Mouse (Mus musculus): ENCODE data around the gene Triobp. TPM values are rescaled to one million over a fixed set of nuclear protein-coding genes. Genes with fewer than 3 reads are reported as not detected.
"Not testable (repeated sequence)": the region's sequence is repeated elsewhere in the genome, so short reads cannot be mapped to it uniquely, and the experiment has no call there.

Gene Triobp
- polyA plus RNA-seq, 1 experiment from 2014 or later = 40.0 TPM

DNA sequence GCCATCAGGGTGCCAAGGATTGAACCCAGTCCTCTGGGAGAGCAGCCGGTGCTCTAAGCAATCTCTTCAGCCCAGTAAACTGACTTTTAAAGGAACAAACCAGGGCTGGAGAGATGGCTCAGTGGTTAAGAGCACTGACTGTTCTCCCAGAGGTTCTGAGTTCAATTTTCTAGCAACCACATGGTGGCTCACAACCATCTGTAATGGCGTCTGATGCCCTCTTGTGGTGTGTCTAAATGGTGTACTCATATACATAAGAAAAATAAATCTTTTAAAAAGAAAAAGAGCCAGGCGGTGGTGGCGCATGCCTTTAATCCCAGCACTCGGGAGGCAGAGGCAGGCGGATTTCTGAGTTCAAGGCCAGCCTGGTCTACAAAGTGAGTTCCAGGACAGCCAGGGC is 60.3 kb downstream of the Triobp start:
- H3K36me3 ChIP-seq = peaks cover 40% of the 10 kb centered on the region
- H3K4me1 ChIP-seq; H3K9me3 ChIP-seq; H3K4me2 ChIP-seq (replicated peaks); ATAC-seq (ENCODE audit: low FRiP score, low read depth); H3K27me3 ChIP-seq; H3K4me3 ChIP-seq; H3K27ac ChIP-seq (replicated peaks); H3K9ac ChIP-seq (replicated peaks): not testable (repeated sequence)
- 92% methylated on average over 6 of the region's 6 CpGs for WGBS

GRCm38 (mm10) chr15:79009734-79010133 is 62.2 kb downstream of the Triobp start:
- WGBS = 81% methylated on average over 5 of the region's 5 CpGs
- H3K4me3 ChIP-seq = no peak overlapping the region
- no peak for ATAC-seq (ENCODE audit: low FRiP score, low read depth)

GRCm38 (mm10) chr15:79011550-79011949 is 64.0 kb downstream of the Triobp start:
- H3K4me1 ChIP-seq = peaks cover 3% of the 10 kb centered on the region; the same call in 1 of the 2 replicates
- ATAC-seq (ENCODE audit: low FRiP score, low read depth) = no peak
- H3K9me3 ChIP-seq = no peaks in the 10 kb centered on the region
- H3K4me3 ChIP-seq = no peak overlapping the region
- no peaks in the 10 kb centered on the region for H3K27me3 ChIP-seq
- H3K4me2 ChIP-seq (replicated peaks) = no peak overlapping the region
- 0 out of 2 replicates have a peak, but pooled peaks cover 5% of the 10 kb centered on the region for H3K36me3 ChIP-seq
- 64% methylated on average over 10 of the region's 10 CpGs for WGBS
- 0 out of 2 replicates have a peak overlapping the region, but pooled peaks have one; percentile 20 for H3K27ac ChIP-seq (replicated peaks)
- H3K9ac ChIP-seq (replicated peaks) = no peak overlapping the region

More at GRCm38 (mm10) chr15:79009734-79010133, 62.2 kb downstream of the Triobp start:
- Histone ChIP-seq H3K4me1 (peaks cover 3% of the 10 kb centered on the region; the same call in 1 of the 2 replicates), H3K9ac (replicated peaks) (no peak overlapping the region), H3K36me3 (peaks cover 22% of the 10 kb centered on the region), H3K4me2 (replicated peaks) (no peak overlapping the region), H3K27ac (replicated peaks) (0 out of 2 replicates have a peak overlapping the region, but pooled peaks have one; percentile 4), H3K9me3 (no peaks in the 10 kb centered on the region), H3K27me3 (no peaks in the 10 kb centered on the region)

DNA sequence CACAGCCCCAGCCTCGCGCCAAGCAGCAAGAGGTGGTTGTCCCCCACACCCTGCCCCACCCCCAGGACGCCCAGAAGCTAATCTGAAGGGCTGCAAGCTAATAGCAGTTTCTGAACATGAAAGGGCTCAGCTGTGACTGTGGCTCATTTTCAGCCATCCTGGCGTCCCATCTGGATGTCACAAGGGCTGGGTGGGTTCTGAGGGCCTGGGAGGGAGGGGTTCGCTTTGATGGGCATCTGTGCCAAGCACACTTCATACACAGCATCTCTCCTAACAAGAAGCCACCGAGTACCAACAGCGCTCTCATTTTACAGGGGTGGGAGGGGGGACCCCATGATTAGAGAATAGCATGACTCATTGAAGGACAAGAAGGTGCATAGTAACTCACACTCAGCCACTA is 65.9 kb downstream of the Triobp start:
- H3K9ac ChIP-seq (replicated peaks) = no peak overlapping the region
- H3K36me3 ChIP-seq = no peaks in the 10 kb centered on the region
- no peaks in the 10 kb centered on the region for H3K27me3 ChIP-seq
- 65% methylated on average over 7 of the region's 7 CpGs for WGBS
- no peak overlapping the region for H3K4me3 ChIP-seq
- H3K4me2 ChIP-seq (replicated peaks) = no peak overlapping the region
- ATAC-seq (ENCODE audit: low FRiP score, low read depth) = no peak
- no peak overlapping the region for H3K27ac ChIP-seq (replicated peaks)
- H3K4me1 ChIP-seq = peaks cover 3% of the 10 kb centered on the region; the same call in 1 of the 2 replicates
- no peaks in the 10 kb centered on the region for H3K9me3 ChIP-seq

- 0 out of 2 replicates have a peak, but pooled peaks cover 4% of the 10 kb centered on the region for H3K27me3 ChIP-seq
- no peak overlapping the region for H3K27ac ChIP-seq (replicated peaks)
- H3K9ac ChIP-seq (replicated peaks) = no peak overlapping the region
- H3K9me3 ChIP-seq = no peaks in the 10 kb centered on the region
- no peak for ATAC-seq (ENCODE audit: low FRiP score, low read depth)
- H3K4me1 ChIP-seq = no peaks in the 10 kb centered on the region
- H3K36me3 ChIP-seq = no peaks in the 10 kb centered on the region
- 47% methylated on average over 4 of the region's 4 CpGs for WGBS
- H3K4me3 ChIP-seq = no peak overlapping the region
- H3K4me2 ChIP-seq (replicated peaks) = no peak overlapping the region
Observed at GRCm38 (mm10) chr15:79018191-79018590, 70.7 kb downstream of the Triobp start.

GRCm38 (mm10) chr15:79018886-79019285 is 71.4 kb downstream of the Triobp start:
- Histone ChIP-seq H3K4me2 (replicated peaks) (no peak overlapping the region), H3K4me3 (no peak overlapping the region), H3K27ac (replicated peaks) (no peak overlapping the region), H3K36me3 (no peaks in the 10 kb centered on the region), H3K9ac (replicated peaks) (no peak overlapping the region), H3K4me1 (no peaks in the 10 kb centered on the region), H3K27me3 (0 out of 2 replicates have a peak, but pooled peaks cover 9% of the 10 kb centered on the region), H3K9me3 (no peaks in the 10 kb centered on the region)
- no peak for ATAC-seq (ENCODE audit: low FRiP score, low read depth)
- 57% methylated on average over 3 of the region's 3 CpGs for WGBS

- no peaks in the 10 kb centered on the region for H3K9me3 ChIP-seq
- ATAC-seq (ENCODE audit: low FRiP score, low read depth) = no peak
- 73% methylated on average over 10 of the region's 10 CpGs for WGBS
- 0 out of 2 replicates have a peak overlapping the region, but pooled peaks have one; percentile 4 for H3K9ac ChIP-seq (replicated peaks)
- H3K4me2 ChIP-seq (replicated peaks) = no peak overlapping the region
- no peak overlapping the region for H3K4me3 ChIP-seq
- H3K4me1 ChIP-seq = peaks cover 18% of the 10 kb centered on the region
- peaks cover 25% of the 10 kb centered on the region; the same call in 1 of the 2 replicates for H3K27me3 ChIP-seq
- H3K27ac ChIP-seq (replicated peaks) = no peak overlapping the region
- no peaks in the 10 kb centered on the region for H3K36me3 ChIP-seq
Observed at GRCm38 (mm10) chr15:79022671-79023230, 75.2 kb downstream of the Triobp start.

GRCm38 (mm10) chr15:79023366-79023765 is 75.8 kb downstream of the Triobp start:
- H3K36me3 ChIP-seq = no peaks in the 10 kb centered on the region
- peaks cover 25% of the 10 kb centered on the region; the same call in 1 of the 2 replicates for H3K27me3 ChIP-seq
- no peak overlapping the region for H3K4me3 ChIP-seq
- ATAC-seq (ENCODE audit: low FRiP score, low read depth) = no peak
- no peaks in the 10 kb centered on the region for H3K9me3 ChIP-seq
- H3K4me1 ChIP-seq = peaks cover 22% of the 10 kb centered on the region
- H3K9ac ChIP-seq (replicated peaks) = 0 out of 2 replicates have a peak overlapping the region, but pooled peaks have one; percentile 4
- no peak overlapping the region for H3K4me2 ChIP-seq (replicated peaks)
- WGBS = 56% methylated on average over 1 of the region's 1 CpGs
- H3K27ac ChIP-seq (replicated peaks) = no peak overlapping the region

DNA sequence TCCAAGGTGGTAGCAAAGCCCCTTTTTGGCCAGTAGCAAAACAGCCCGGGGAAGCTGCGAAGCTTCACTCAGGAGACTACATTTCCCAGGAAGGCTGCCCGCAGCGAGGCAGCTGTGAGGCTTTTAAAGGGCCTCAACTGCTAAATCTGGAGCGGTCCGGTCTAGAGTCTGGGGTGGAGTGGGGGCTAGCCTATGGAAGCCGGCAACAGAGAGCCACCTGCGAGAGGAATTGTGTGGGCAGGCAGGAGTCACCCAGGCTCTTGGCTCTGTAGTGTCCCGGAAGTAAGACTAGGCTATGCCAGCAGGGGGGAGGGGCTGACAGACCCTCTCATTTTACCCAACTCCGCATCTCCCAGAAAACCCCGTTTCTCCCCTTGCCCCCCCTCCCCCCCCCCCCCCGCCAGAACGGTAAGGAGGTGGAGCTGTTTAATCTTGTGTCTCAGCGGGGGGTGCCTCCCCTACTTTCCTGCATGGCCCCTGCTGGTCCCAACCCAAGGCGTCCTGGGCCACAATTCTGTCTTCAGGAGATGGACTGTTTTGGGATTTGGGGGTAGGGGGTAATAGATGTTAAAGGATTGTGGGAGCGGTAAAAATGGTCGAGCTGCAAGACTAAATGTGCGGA is 78.3 kb downstream of the Triobp start:
- Histone ChIP-seq H3K4me2 (replicated peaks) (peak overlapping the region; percentile 37), H3K36me3 (no peaks in the 10 kb centered on the region), H3K4me3 (peak overlapping the region; percentile 12; the same call in 1 of the 2 replicates), H3K27ac (replicated peaks) (no peak overlapping the region), H3K4me1 (peaks cover 35% of the 10 kb centered on the region), H3K27me3 (peaks cover 21% of the 10 kb centered on the region; the same call in 1 of the 2 replicates), H3K9ac (replicated peaks) (no peak overlapping the region; the same call in 1 of the 2 replicates), H3K9me3 (no peaks in the 10 kb centered on the region)
- 9% methylated on average over 18 of the region's 18 CpGs for WGBS
- no peak for ATAC-seq (ENCODE audit: low FRiP score, low read depth)

DNA sequence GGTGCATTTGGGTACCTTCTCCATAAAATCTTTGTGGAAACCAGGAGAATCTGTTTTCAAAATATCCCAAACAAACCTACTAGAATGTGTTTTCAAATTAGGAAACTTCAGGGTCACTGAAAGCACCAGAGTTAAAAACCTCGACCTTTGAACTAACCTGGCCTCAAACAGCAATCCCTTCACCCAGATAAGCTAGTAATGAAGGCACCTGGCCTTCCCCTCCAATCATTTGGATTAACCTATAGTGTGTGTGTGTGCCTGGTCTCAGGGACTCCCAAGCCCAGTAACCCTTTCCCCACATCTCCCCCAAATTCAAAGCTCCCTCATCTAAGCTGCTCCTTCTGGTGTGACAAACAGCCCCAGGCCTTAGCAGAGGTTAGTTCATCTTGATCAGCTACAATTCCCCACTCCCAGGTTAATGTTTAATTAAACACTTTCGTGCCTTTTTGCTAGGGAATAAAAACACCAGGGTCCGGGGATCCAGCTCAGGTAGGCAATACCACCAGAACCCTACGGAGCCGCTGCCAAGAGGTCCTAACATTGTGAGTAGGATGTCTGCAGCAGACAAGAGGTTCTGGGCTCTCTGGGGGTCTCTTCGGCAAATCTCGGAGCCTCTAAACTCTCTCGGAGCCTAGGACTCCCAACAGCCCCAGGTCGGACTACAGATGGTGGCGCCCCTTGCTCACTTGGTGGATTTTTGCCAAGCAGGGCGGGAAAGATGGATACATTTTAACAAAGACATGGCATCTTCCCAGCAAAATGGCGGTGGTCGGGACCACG is 79.2 kb downstream of the Triobp start:
- H3K4me1 ChIP-seq = peaks cover 44% of the 10 kb centered on the region

GRCm38 (mm10) chr15:79027291-79028205 is 80.0 kb downstream of the Triobp start:
- Histone ChIP-seq H3K36me3 (no peaks in the 10 kb centered on the region), H3K4me1 (peaks cover 49% of the 10 kb centered on the region), H3K4me2 (replicated peaks) (peak overlapping the region; percentile 98), H3K4me3 (peak overlapping the region; percentile 76), H3K27ac (replicated peaks) (peak overlapping the region; percentile 95), H3K9me3 (no peaks in the 10 kb centered on the region), H3K9ac (replicated peaks) (peak overlapping the region; percentile 99), H3K27me3 (peaks cover 24% of the 10 kb centered on the region; the same call in 1 of the 2 replicates)
- peak; percentile 20; the same call in 1 of the 2 replicates for ATAC-seq (ENCODE audit: low FRiP score, low read depth)
- WGBS = 5% methylated on average over 41 of the region's 46 CpGs

More for the DNA sequence above, 79.2 kb downstream of the Triobp start:
- no peaks in the 10 kb centered on the region for H3K36me3 ChIP-seq
- H3K27ac ChIP-seq (replicated peaks) = no peak overlapping the region
- ATAC-seq (ENCODE audit: low FRiP score, low read depth) = no peak
- no peaks in the 10 kb centered on the region for H3K9me3 ChIP-seq
- H3K27me3 ChIP-seq = peaks cover 24% of the 10 kb centered on the region; the same call in 1 of the 2 replicates
- peak overlapping the region; percentile 76 for H3K4me3 ChIP-seq
- H3K4me2 ChIP-seq (replicated peaks) = peak overlapping the region; percentile 98; the same call in 1 of the 2 replicates
- no peak overlapping the region for H3K9ac ChIP-seq (replicated peaks)
- 45% methylated on average over 14 of the region's 14 CpGs for WGBS
